Mouse (Mus musculus): ENCODE measurements around the gene Memo1.
"Not testable (repeated sequence)": the region's sequence is repeated elsewhere in the genome, so short reads cannot be mapped to it uniquely, and the experiment has no call there.

Gene Memo1

DNA sequence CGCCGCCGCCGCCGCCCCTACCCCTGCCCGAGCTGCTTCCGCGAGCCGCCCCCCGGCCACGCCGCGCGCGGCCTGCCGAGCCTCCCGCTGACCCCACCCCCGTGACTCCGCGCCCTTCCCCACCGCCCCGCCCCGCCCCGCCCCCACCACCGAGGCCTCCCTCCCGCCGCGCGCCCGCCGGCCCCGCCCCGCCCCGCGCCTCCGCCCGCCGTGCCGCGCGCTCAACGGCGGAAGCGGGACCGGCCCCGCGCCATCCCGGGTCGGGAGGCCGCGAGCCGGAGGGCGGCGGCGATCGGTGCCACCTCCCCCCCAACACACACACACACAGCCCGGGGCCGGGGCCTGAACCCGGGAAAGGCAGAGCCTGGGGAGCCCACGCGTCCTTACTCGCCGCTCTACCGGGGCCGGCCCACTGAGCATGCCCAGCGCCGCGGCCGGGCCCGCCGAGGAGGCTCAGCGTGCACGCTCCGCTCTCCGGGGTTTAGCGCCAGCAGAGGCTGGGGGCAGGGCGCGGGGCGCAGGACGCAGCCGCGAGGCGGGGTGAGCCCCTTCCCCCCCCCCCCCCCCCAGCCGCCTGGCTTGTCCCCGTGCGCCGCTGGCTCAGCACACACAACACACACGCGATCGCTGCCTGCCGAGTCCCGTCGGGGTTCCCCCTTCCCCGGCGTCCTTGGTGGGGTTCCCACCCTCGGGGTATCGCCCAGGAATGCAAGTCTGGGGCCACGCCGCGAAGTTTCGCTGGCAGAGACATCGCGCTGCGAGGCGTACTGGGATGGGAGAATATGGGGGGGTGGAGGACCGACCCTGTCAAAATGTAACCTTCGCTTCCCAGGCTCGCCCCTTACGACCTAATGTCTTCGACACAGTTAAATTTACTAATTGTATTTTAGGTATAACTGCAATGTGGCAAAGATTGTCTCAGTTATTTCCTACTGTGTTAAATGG is at the start of gene Memo1:
Gene Memo1 (minus strand): TSS at position 496 of the 945 bp plus-strand sequence.
- DNase-seq (ENCODE audit: low read depth, low spot score) = peak; percentile 68

DNA sequence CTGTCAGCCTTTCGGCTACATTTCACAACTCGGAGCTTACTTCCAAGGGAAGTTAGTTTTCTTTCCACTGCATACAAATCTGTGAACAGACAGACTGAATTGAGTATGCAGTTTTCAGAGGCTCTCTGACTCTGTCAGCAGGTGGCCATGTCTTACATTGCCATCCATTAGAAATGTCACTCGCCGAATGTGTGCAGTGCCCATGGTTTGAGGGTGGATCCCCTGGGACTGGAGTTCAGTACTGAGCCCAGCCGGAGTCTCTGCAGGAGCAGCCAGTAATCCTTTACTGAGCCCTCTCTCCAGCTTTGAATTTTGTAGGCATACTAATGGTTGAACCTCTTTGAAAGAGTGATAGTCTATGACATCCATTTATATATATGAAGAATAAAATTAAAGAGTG is 45.8 kb upstream of the Memo1 start:
- no peak for DNase-seq (ENCODE audit: low read depth, low spot score)

DNA sequence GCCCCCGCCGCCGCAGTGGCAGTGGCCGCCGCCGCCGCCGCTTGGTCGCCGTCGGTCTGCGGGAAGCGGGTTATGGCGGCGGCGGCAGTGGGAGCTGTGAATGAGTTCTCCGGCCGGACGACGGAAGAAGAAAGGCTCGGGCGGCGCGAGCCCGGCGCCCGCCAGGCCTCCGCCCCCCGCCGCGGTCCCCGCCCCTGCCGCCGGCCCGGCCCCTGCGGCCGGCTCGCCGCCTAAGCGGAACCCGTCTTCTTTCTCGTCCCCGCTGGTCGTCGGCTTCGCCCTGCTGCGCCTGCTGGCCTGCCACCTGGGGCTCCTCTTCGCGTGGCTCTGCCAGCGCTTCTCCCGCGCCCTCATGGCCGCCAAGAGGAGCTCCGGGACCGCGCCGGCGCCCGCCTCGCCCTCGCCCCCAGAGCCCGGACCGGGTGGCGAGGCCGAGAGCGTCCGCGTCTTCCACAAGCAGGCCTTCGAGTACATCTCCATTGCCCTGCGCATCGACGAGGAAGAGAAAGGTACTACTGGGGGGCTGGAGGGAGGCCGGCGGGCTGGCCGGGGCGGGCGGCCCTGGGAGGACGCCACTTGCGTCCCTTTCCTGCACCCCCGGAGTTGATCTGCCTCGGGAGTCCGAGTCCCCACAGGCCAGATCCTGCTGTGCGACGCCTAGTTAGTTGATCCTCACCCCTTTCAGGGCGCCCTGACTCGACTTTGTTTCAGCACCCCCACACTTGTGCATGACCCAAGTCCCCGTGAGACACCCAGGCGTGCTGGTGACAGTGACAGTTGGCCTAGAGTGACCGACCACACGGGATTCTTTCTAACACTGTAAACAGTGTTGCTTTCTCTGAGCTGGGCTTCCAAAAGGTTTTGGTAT is 43.9 kb upstream of the Memo1 start, which contains the start of gene Spast:
Gene Spast (plus strand): TSS at position 51 of the 868 bp plus-strand sequence.
- DNase-seq (ENCODE audit: low read depth, low spot score) = peak; percentile 48

DNA sequence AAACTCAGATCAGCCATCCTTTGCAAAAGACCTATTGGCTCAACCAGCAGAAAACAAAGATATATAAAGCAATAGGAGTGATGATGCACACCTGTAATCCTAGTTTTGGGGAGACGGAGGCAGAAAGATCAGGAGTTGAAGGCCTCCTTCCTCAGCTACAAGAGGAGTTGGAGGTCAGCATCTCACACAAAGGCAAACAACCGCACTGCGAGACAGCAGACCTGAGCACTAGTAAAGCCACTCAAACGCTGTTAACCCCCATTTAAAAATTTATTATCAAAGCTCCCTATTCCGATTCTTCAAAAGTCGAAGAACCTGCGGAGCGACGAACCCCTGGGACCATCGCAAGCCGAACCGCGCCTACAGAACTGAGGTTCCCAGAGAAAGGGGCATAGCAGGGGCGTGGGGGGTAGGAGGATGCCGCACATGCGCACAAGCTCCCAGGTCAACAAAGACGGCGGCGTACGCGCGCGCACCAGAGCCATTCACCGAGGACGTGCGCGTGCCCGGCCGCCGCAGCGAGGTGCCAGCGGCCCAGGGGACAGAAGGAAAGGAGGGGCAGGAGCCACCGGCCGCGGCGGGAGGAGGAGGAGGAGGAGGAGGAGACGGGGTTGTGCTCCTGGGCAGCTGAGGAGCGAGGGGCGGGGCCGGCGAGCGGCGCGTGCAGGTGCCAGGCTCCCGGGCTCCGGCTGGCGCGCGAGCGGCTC is 43.1 kb upstream of the Memo1 start:
- DNase-seq (ENCODE audit: low read depth, low spot score) = peak; percentile 94

DNA sequence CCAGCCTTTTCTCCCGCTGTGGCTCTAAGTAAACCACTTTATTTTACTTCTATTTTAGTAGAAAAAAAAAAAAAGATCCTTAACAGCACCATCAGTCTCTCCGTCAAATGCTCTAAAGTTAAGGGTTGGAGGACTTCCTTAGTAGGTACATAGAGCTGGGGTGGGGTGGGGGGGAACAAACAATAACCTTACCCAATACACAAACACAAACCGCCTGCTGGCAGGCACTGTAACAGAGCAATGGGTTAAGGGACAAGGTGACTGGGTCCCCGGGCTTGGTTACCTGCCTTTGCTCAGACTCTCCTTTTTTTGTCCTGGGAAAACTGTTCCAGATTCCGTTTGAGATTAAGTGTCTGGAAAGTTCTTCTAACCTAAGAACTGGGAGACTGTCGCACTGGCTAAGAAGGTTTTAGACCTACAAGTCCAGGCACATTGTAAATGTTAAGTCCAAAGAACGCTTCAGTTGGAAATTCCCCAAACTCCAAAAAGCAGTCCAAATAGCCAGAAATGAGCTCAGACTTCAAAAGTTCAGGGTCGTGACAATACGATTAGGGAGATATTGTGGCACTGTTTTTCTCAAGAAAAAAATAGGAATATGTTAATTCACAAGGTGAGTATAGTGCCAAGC is 35.8 kb upstream of the Memo1 start:
- peak; percentile 20 for DNase-seq (ENCODE audit: low read depth, low spot score)

DNA sequence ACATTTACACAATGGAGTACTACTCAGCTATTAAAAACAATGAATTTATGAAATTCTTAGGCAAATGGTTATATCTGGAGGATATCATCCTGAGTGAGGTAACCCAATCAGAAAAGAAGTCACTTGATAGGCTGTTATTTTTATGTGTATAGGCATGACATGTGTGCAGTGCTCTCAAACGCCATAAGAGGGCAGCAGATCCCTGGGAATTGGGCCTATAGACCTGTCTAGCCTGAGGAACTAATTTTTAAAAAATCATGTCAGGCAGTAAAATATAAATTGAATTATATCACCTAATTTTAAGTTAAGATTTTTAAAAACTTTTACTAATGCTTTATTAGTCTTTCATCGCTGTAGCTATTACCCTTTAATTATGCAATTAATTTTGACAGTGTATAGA is 32.8 kb upstream of the Memo1 start:
- DNase-seq (ENCODE audit: low read depth, low spot score) = peak; percentile 51

DNA sequence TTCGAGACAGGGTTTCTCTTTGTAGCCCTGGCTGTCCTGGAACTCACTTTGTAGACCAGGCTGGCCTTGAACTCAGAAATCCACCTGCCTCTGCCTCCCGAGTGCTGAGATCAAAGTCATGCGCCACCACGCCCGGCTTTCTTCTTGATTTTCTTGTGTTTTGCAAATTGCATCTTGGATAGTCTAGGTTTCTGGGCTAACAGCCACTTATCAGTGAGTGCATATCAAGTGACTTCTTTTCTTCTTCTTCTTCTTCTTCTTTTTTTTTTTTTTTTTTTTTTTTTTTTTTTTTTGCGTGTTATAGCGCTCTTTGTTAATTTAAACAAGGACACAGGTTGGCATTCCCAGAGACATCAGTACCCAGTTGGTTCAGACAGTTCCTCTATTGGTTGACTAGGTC is 31.9 kb upstream of the Memo1 start:
- DNase-seq (ENCODE audit: low read depth, low spot score) = not testable (repeated sequence)

DNA sequence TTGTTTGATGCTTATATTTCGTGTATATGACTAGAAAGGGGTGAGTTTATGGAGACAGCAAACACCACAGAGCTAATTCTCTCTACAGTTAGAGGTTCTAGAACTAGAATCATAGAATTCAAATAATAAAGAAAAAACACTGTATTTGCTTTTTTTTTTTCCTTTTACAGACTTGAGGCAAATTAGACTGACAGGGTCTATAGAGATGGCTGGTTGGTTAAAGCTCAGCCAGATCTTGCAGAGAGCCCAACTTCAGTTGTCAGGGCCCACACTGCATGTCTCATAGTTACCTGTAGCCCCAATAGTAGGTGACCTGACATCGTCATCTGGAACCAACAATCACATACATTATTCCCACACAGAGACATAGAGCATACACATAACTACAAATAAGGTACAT is 28.5 kb upstream of the Memo1 start, which contains the start of gene Dpy30:
Gene Dpy30 (minus strand): TSS at position 101 of the 400 bp plus-strand sequence.
- no peak for DNase-seq (ENCODE audit: low read depth, low spot score)

DNA sequence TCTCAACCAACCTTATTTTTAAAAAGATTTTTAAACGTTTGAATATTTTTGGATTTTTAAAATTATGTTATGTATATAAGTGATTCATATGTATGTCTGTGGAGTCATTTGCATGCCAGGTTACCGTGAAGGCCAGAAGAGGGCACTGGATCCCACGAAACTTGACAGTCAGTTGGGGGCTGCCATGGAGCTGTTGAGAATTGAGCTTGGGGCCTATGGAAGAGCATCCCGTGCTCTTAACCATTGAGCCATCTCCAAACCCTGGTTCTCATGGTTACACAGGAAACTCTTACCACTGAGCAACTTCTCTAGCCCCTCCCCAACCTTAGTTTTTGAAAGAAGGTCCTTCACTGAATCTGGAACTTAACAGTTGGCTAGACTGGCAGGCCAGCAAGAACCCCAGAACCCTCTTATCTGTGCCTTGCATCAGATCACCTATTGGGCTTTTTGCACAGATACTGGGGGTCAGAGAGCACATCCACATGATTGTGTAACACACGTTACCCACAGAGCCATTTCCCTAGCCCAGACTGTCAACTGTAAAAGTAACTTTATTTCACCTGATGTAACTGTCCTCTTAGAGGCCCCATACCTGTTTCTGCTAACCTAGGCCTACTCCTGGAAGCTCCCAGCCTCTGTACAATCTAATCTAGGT is 27.2 kb upstream of the Memo1 start:
- DNase-seq (ENCODE audit: low read depth, low spot score) = no peak

DNA sequence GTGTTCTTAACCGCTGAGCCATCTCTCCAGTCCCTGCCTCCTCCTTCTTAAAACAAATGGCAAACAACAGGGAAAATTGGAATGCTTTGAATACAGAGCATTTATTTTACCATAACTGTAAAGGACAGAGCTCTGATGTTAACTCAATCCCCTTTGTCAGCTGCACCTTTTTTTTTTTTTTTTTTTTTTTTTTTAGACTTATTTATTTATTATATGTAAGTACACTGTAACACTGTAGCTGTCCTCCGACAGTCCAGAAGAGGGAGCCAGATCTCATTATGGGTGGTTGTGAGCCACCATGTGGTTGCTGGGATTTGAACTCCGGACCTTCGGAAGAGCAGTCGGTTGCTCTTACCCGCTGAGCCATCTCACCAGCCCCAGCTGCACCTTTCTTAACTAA is 23.4 kb upstream of the Memo1 start:
- no peak for DNase-seq (ENCODE audit: low read depth, low spot score)

DNA sequence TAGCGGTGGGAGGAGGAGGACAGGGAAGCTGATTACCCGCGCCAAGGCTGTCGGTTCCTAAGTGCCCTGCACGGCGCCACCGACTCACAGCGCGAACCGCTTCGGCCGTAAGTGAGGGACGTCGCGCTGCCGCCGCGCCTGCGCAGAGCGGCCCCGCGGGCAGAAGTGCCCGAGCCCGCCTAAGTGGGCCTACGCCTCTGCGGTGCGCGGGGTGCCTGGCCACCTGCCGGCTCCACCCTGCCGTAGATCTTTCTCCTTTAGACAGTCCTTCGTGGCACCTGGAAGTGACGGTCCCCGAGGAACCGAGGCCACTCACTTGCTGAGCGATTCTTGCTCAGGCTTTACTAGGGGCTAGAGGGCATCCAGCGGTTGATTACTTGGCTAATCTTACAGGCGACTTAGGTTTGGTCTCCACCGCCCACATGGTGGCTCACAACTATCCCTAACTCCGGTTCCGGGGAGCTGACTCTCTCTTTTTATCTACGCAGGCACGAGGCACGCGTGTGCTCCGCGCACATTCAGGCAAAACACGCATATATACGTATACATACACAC is 21.1 kb upstream of the Memo1 start:
- DNase-seq (ENCODE audit: low read depth, low spot score) = peak; percentile 92

DNA sequence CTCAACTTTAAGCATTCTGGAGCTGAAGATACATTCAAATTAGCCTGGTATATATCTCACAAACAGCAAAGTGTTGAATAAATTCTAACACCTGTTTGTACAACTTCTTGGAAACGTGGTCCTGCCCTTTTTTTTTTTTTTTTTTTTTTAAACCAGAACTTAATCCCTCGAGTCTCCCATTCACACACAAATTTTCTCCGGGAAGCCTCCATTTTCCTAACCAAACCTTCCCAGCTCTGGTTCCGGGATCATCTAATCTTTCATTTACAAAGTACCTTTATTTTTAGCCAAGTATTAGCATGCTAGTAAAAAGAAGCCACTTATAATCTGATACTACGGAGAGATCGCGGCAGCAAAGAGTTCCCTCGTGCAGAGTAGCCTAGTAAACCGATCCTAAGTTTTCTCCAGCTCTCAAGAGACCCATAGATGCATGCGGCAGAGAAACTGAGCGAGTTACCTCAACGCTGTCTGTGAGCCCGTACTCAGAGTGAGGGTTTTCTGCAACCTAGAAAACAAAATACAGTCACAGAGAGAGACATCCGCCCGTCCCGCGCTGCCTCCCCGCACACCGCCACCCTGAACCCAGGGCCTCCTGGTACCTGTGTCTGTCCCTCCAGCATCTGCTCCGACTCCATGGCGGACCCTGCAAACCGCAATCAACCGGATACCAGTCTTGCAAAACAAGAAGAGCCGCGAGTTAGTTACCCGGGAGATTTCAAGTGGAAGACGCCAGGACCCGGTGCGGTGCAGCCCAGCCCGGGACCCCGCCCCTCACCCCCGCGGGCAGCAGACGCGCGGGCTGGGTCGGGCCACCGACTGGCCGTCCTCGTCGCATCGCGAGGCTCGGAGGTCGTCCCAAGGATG is 20.4 kb upstream of the Memo1 start:
- no peak for DNase-seq (ENCODE audit: low read depth, low spot score)

DNA sequence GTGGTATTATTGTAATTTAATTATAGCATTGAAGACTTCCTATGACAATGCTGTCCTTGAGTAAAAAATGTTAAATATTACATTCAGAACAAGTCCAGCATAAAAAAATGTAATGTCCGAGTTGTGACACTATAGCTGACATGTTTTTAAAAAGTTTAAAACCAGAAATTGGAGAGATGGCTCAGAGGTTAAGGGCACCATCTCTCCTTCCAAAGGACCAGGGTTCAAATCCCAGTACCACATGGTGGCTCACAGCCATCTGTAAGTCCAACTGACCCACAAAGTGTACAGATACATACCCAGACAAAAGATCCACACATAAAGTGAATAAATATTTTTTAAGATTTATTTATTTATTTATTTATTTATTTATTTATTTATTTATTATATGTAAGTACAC is 10.7 kb upstream of the Memo1 start:
- DNase-seq (ENCODE audit: low read depth, low spot score) = no peak

DNA sequence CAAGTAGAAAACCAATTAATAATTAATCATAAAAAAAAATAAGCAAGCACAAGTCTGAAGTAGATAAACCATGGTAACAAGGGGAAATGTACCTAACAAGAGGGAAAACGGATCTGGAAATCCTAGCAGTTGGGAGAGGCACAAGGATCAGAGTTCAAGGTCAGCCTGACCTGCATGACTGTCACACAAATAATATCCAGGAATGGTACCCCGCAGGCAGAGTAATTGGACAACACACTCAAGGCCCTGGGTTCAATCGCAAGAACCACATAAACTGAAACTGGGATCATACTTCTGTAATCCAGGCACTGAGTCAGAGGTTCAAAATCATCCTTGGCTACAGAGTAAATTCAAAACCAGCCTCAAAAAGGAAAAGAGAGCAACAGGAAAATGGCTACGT is 10.3 kb upstream of the Memo1 start:
- DNase-seq (ENCODE audit: low read depth, low spot score) = no peak

DNA sequence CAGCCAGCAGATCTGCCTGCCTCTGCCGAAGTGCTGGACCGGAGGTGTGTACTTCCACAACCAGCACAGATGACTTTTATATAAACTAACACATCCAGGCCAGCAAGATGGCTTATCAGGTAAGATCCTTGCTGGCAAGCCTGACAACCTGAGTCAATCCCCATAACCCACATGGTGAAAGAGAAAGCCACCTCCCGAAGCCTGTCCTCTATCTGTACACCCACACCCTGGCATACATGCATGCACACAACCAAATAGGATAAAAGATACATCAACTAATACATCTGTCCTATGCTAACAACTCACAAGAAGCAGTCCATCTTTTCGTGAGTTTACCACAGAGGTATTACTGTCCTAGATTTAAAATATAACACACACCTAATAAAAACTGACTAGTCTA is 8.7 kb upstream of the Memo1 start:
- no peak for DNase-seq (ENCODE audit: low read depth, low spot score)

DNA sequence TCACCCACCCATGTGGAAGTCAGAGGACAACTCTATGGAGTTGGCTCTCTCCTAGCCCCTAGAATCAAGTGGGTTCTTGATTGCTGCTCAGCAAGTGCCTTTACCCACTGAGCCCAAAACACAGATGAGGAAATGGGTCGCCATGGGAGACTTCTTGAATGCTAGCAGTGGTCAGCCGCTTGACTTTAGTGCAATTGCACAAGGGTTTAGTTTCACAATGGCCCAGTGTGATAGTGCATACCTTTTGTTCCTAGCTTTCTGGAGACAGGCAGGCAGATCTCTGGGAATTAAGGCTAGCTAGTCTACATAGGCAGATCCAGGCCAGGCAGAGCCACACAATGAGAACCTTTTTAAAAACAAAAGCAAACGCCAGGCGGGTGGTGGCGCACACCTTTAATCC is 4.8 kb upstream of the Memo1 start:
- peak; percentile 35 for DNase-seq (ENCODE audit: low read depth, low spot score)

DNA sequence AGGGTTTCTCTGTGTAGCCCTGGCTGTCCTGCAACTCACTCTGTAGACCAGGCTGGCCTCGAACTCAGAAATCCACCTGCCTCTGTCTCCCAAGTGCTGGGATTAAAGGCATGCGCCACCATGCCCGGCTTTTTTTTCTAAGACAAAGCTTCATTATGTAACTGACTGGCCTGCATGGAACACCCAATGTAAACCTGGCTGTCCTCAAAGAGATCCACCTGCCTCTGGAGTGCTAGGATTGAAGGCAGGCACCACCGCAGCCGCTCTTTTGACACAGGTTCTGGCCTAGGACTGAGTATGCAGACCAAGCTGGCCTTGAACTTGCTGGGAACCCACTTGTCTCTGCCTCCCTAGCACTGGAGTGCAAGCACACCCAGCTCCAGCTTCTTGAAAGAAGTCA is 1.7 kb upstream of the Memo1 start:
- DNase-seq (ENCODE audit: low read depth, low spot score) = not testable (repeated sequence)

DNA sequence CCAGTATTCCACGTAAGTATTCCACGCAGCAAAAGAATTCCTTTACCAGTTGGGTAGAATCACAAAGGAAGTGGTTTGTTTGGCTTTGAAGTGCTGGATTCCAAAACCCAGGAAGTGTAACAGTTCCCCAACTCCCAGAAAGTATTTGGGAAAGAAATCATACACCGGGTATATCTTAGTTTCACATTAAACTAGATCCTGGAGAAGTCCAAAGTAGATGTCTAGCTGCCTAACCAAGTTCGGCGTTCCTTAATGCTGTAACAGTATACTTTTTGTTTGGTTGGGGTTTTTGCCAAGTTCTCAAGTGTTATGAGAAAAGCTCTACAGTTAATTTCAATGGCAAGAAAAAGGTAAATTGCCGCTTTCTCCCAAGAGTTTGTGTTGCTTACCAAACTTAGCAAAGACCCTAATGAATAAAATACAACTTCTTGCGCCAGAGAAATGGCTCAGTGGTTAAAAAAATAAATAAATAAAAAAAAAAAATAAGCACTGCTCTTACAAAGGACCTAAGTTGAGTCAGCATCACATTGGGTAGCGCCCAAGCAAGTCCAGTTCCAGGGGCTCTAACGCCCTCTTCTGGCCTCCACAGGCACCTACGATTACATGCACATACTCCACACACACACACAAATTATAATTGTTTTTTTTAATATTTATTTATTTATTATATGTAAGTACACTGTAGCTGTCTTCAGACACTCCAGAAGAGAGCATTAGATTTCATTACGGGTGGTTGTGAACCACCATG is 929 bp upstream of the Memo1 start:
- peak; percentile 47 for DNase-seq (ENCODE audit: low read depth, low spot score)
